Mouse (Mus musculus) bone marrow, adult 2 months (tissue): Measurements from ENCODE around the gene Ltbp4.

Source experiments
- CTCF ChIP-seq: fragments of 200-500 bp; IDR thresholded peaks from 2 replicates; pipeline ENCODE4 v1.5.1; 2011; ENCODE audit warnings: low read length, control low read depth; ENCODE audit not compliant: control insufficient read depth, insufficient read depth
- POLR2A ChIP-seq: fragments of 200-500 bp; IDR thresholded peaks from 2 replicates; pipeline ENCODE4 v1.6.1; 2011; ENCODE audit warnings: low read depth, mild to moderate bottlenecking, control low read depth, low read length, borderline replicate concordance; ENCODE audit not compliant: control insufficient read depth

GRCm38 (mm10) chr7:27306161-27307160, 31.0 kb downstream of the Ltbp4 start:
- TF ChIP-seq CTCF, result peak; percentile 64; the same call in 1 of the 2 replicates
- TF ChIP-seq POLR2A, result no peak
